Mouse (Mus musculus) heart, adult 2 months (tissue): ENCODE measurements around the gene Ubash3b.

Source experiments
- CTCF ChIP-seq: fragments of 200-600 bp; IDR thresholded peaks from 2 replicates; pipeline ENCODE4 v1.8.1; 2022; ENCODE audit warnings: antibody characterized with exemption, mild to moderate bottlenecking, moderate library complexity
- EP300 ChIP-seq: fragments of 200-500 bp; IDR thresholded peaks from 2 replicates; pipeline ENCODE4 v1.6.1; 2011; ENCODE audit warnings: low read depth, low read length, control low read depth; ENCODE audit not compliant: insufficient read depth
- POLR2A ChIP-seq: fragments of 200-500 bp; IDR thresholded peaks from 2 replicates; pipeline ENCODE4 v1.6.1; 2011; ENCODE audit warnings: mild to moderate bottlenecking, low read depth, low read length, control low read depth; ENCODE audit not compliant: insufficient read depth

DNA sequence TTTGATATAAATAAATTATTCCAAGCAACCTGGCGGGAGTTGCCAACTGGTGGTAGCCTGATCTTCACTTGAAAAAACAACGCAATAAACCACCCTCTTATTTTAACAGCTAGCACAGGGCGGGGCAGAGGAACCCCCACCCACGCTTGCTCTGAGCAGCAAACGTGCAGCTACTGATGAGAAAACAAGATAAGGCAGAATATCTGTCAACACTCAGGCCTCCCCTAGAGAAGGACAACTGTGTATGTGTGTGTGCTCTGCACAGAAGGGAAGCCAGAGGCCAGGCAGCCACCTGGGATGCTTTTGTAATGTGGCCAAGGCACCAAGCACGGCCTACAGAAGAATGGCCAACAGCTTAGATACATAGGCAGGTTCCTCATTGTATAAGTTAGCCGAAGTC is 43.4 kb downstream of the Ubash3b start:
- TF ChIP-seq POLR2A (no peak), CTCF (no peak), EP300 (no peak)
